Mouse (Mus musculus): ENCODE measurements around the gene Plg.

Plg gene

DNA sequence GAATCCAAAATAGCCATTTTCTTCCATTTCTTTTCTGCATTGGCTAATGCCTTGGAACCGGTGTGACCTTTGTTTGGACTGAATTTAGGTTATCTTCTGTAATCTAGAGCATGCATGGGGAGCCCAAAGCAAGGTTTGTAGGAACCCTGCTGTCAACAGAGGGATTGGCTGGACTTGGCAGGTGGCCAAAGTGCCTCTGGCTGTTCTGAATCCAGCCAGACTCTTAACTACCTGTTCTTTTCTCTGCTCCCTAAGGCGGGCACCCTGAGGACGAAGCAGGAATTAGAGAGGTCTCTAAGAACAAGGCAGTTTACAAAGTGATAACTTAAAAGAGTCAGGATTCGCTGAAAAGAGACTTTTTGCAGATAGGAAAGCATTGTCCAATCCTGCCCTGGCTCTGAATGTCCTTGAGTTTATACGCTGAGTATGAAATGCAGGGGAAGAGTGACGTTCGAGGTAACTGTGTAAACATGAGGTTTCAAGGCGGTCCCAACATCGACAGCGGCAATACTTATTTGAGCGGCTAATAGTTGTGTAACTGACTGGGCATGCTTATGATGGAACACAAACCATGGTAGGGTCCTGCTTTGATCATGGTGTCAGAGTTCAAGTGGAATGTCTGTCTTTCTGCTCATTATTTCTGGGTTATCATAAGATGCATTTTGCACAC is 74.6 kb downstream of the Plg start:
- no peak for DNase-seq (ENCODE audit: low read depth, low spot score)

DNA sequence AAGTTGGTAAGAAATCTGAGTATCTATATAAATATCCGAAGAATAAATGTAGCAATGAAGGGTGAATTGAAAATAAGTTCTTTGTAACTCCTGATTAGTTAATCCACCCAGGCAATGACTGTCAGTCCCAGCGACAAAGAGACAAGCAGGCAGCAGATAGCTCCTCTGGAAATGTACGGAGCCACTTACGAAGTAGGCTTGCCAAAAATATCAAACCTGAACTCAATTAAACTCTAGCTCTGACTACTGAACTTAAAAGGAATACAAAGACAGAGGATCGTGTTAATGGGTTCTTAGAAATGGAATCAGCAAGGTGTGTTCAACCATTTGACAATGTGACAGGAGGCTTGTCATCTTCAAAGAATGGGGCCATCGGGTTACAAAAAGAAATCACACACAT is 75.3 kb downstream of the Plg start:
- DNase-seq (ENCODE audit: low read depth, low spot score), result no peak

DNA sequence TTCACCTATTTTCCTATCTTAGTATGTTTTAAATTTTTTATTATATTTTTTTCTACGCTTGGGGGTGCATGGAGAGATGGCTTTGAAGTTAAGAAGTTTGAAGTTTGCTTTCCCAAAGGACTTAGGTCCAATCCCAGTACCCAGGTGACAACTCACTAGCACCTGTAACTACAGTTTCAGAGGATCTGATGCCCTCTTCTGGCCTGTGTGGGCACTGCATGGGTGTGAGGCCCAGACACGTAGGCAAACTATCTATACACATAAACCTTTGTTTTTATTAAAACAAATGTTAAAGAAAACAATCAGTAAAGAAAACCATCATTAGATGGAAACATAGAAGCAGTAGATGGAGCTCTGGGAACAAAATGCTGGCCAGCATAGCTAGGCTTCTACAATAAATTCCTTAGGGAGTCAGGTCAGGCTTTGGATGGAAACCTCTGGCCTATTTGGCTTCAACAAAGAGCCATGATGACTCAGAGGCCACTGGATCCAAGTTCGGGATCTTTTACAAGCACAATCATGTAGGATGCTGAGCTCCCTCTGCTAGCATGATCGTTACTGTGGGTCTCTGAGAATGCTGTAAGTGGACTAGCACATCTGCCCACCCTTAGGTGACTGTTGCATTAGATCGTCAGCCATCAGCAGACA is 76.9 kb downstream of the Plg start:
- DNase-seq (ENCODE audit: low read depth, low spot score), result no peak

DNA sequence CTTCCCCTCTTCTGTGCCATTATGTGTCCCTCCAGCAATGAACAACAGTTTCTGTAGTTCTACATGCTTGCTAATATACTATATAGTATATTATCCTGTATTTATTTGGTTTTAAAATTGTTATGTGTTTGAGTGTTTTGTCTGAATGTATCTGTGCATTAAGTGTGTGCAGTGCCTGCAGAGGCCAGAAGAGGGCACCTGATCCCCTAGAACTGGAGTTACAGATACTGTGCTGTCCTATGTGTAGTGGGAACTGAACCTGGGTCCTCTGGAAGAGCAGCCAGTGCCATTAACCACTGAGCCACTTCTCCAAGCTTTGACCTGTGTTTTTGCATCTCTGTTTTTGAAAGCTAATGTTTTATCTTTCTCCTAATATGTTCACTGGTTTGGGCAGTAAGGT is 82.8 kb downstream of the Plg start:
- no peak for DNase-seq (ENCODE audit: low read depth, low spot score)

DNA sequence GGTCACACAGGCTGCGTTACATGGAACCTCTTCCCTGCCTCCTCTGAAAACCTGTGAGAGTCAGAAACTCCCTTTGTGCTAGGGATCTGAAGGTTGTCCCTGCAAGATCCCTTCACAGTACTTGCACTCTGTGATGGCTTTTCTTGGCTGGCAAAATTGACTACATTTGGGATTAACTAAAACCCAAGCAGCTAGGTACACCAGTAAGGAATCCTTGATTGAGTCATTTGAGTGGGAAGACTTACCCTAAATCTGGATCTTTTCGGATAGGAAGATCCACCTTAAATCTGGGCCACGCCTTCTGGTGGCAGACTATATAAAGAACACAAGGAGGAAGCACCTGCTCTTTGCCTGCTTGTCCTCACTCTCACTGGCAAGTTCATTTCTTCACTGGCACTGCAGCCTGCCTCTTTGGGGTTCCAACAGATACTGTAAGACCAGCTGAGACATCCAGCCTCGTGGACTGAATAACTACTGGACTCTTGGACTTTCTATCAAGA is 88.1 kb downstream of the Plg start:
- no peak for DNase-seq (ENCODE audit: low read depth, low spot score)

DNA sequence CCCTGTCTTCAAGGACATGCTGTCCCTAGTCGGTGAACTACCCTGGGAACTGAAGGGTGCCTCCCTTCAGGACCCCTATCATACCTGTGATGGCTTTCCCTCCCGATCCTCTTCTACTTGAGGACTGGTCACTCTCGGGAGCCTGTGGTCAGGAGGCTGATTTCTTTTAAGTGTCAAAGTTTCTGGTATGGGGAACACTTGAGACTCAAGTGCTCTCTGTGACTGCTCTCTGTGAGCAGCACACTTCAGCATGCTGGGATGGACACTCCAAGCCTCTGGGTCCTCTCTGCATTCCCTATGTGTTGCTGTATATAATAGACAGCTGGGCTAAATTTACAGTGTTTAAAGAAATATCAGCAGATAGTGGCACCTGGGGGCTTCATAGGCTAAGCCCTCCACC is 89.2 kb downstream of the Plg start:
- DNase-seq (ENCODE audit: low read depth, low spot score), result no peak

DNA sequence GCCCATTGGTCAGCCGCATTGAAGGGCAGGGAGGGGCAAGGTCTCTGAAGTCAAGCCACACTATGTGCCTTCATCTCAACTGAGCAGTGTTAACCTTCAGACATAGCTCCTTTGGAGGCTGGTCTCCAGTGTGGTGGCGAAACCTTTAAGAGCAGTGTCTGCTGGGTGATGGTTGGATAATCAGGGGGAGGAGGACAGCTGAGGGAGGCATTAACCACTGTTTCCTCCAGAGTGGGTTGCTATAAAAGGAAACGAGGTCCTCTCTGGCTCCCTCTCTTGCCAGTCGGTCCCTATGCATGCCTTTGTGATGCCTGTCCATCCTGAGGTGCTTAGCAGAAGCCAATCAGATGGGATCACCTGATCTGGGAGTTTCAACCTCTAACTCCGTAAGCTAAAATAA is 90.3 kb downstream of the Plg start:
- no peak for DNase-seq (ENCODE audit: low read depth, low spot score)

Measured in WW6 (cell line).